Mouse (Mus musculus): ENCODE measurements around the gene Gm20388.

DNA sequence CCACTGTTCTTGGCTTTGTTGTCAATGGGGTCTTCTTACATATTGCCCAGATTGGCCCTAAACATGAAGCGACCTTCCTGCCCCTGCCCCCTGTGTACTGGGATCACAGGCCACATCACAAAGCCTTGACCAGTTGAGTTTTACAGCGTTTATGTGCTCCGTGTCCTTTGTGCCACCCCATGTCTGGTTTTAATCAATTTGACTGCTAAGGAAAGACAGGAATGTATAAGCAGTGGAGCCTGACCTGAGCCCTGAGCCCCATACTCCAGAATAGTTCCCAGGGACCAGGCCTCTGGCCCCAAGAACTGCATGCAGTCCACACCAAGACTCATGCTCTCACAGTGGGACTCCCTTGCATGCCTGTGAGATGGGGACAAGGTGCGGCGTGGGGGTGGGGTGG lies 2964.5 kb downstream of the Gm20388 start:
- TF ChIP-seq CTCF (IDR thresholded peaks at IDR 0.05; ENCODE audit: borderline replicate concordance, extremely low read depth, insufficient read depth, insufficient read length) (no peak), POLR2A (IDR thresholded peaks at IDR 0.05; ENCODE audit: borderline replicate concordance, extremely low read depth, insufficient read depth, insufficient read length, poor library complexity, severe bottlenecking) (no peak)

Data from brain, embryonic 14.5 days (tissue).